In the genomic region with DNA sequence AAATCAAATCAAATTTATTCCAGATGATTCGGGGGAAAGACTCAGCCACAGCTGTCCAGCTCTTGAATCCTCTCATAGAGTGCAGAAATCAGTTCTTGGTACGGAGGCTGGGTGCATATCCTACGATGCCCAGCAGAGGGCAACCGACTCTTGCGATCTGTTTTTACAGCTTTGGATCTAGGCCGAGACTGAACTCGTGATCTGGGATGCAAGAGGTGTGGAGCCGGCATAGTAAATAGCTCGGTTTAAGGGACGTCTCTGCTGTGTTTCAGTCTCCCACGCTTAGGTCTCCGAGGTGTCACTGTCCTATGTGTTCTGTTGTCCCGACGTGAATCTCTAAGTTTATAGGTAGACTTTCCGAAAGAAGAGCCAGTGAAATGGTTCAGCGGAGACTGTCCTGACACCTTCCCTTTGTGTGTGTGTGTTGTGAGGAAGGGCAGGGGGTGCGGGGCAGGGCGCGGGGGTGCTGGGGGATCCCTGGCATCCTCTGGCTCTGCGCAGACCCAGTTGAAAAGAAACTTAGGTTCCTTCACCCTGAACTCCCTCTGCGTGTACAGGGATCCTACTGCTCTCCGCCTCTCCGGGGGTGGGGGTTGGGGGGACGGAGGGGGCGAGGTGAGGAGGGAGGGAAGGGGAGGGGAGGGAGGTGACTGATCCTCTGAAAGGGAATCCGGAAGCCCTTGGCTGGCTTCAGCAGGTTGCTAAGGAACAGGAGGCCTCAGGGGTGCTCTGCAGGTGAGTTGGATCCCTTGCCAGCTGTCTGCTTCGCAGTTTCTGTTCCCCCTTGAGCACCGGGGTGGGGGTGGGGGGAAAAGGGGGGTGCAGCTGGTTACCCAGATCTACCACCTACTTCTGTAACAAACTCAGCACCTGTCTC, we compare ENCODE assay signal across 8 mouse cellular contexts. TPM values are rescaled to one million over a fixed set of nuclear protein-coding genes. Genes with fewer than 3 reads are reported as not detected.
DNase-seq lines count a peak whose midpoint lies in the region; ATAC-seq and TF ChIP-seq lines count a peak whose summit lies in the region.

No protein-coding gene starts in this region.

- peak; percentile 71 for ATAC-seq in erythroid progenitor cell, adult 5-6 weeks (replicated peaks; ENCODE audit: low FRiP score, poor library complexity, severe bottlenecking)
- no peak for ATAC-seq in heart, embryonic 13.5 days (ENCODE audit: extremely low read depth, insufficient number of reproducible peaks, low FRiP score, low TSS enrichment)
- peak; percentile 52; the same call in 1 of the 2 replicates for ATAC-seq in kidney, postnatal 0 days (replicated peaks; ENCODE audit: low FRiP score, low read depth)
- no peak for ATAC-seq in liver, embryonic 11.5 days (replicated peaks; ENCODE audit: low FRiP score)
- peak; percentile 29 for ATAC-seq in stomach, embryonic 15.5 days (ENCODE audit: insufficient read depth, low FRiP score, low read depth)

- 3% methylated on average over 28 of the region's 28 CpGs for WGBS in heart, embryonic 13.5 days
- WGBS in kidney, postnatal 0 days = 3% methylated on average over 28 of the region's 28 CpGs
- WGBS in liver, embryonic 11.5 days = 9% methylated on average over 27 of the region's 28 CpGs
- WGBS in stomach, embryonic 15.5 days = 4% methylated on average over 27 of the region's 28 CpGs

- TF ChIP-seq CTCF in kidney, postnatal 0 days (IDR thresholded peaks at IDR 0.05; ENCODE audit: low read depth) = peak; percentile 94

- H3K9ac ChIP-seq in heart, embryonic 13.5 days = peak overlapping the region; percentile 70
- H3K9ac ChIP-seq in kidney, postnatal 0 days (ENCODE audit: low read depth, low read length) = no peak overlapping the region
- no peak overlapping the region for H3K9ac ChIP-seq in liver, embryonic 11.5 days (ENCODE audit: low read depth, low read length)
- H3K9ac ChIP-seq in stomach, embryonic 15.5 days = no peak overlapping the region

- H3K4me3 ChIP-seq in heart, embryonic 13.5 days = peak overlapping the region; percentile 44
- H3K4me3 ChIP-seq in kidney, postnatal 0 days (replicated peaks; ENCODE audit: low read depth, low read length) = peak overlapping the region; percentile 12
- H3K4me3 ChIP-seq in liver, embryonic 11.5 days (ENCODE audit: low read depth, low read length) = peak overlapping the region; percentile 17; the same call in 1 of the 2 replicates
- H3K4me3 ChIP-seq in stomach, embryonic 15.5 days (replicated peaks) = peak overlapping the region; percentile 33

- peak; percentile 88 for DNase-seq in CD4-positive, CD25-positive, alpha-beta regulatory T cell, adult 2 months (ENCODE audit: low read depth, low spot score)
- peak; percentile 69 for DNase-seq in brain, embryonic 18.5 days (ENCODE audit: low read depth, low spot score)
- DNase-seq in kidney, postnatal 0 days (ENCODE audit: low spot score) = peak; percentile 88
- DNase-seq in liver, embryonic 11.5 days (ENCODE audit: low spot score) = peak; percentile 69
- peak; percentile 86 for DNase-seq in neural tube, embryonic 10.5 days (ENCODE audit: extremely low spot score, low spot score)

- peaks cover 52% of the 10 kb centered on the region for H3K27me3 ChIP-seq in heart, embryonic 13.5 days (replicated peaks)
- H3K27me3 ChIP-seq in kidney, postnatal 0 days (ENCODE audit: insufficient read depth, low read length) = no peaks in the 10 kb centered on the region
- H3K27me3 ChIP-seq in liver, embryonic 11.5 days (replicated peaks; ENCODE audit: control insufficient read depth, insufficient read depth, low read length) = peaks cover 5% of the 10 kb centered on the region
- H3K27me3 ChIP-seq in stomach, embryonic 15.5 days (replicated peaks) = no peaks in the 10 kb centered on the region

- peak overlapping the region; percentile 71 for H3K4me2 ChIP-seq in heart, embryonic 13.5 days
- H3K4me2 ChIP-seq in kidney, postnatal 0 days (ENCODE audit: low read length) = peak overlapping the region; percentile 50
- peak overlapping the region; percentile 54 for H3K4me2 ChIP-seq in liver, embryonic 11.5 days
- peak overlapping the region; percentile 57 for H3K4me2 ChIP-seq in stomach, embryonic 15.5 days

- no peak overlapping the region for H3K27ac ChIP-seq in heart, embryonic 13.5 days (replicated peaks)
- H3K27ac ChIP-seq in kidney, postnatal 0 days = no peak overlapping the region
- H3K27ac ChIP-seq in liver, embryonic 11.5 days (ENCODE audit: low read depth, low read length) = no peak overlapping the region
- no peak overlapping the region for H3K27ac ChIP-seq in stomach, embryonic 15.5 days

- no peaks in the 10 kb centered on the region for H3K9me3 ChIP-seq in heart, embryonic 13.5 days
- H3K9me3 ChIP-seq in kidney, postnatal 0 days (replicated peaks; ENCODE audit: low read length) = no peaks in the 10 kb centered on the region
- no peaks in the 10 kb centered on the region for H3K9me3 ChIP-seq in liver, embryonic 11.5 days (ENCODE audit: control insufficient read depth, low read length)
- no peaks in the 10 kb centered on the region for H3K9me3 ChIP-seq in stomach, embryonic 15.5 days

- peaks cover 8% of the 10 kb centered on the region for H3K4me1 ChIP-seq in heart, embryonic 13.5 days
- no peaks in the 10 kb centered on the region for H3K4me1 ChIP-seq in kidney, postnatal 0 days (replicated peaks; ENCODE audit: insufficient read depth, low read length)
- peaks cover 3% of the 10 kb centered on the region; the same call in 1 of the 2 replicates for H3K4me1 ChIP-seq in liver, embryonic 11.5 days (replicated peaks; ENCODE audit: control insufficient read depth, insufficient read depth, low read length)
- 0 out of 2 replicates have a peak, but pooled peaks cover 8% of the 10 kb centered on the region for H3K4me1 ChIP-seq in stomach, embryonic 15.5 days

- no peaks in the 10 kb centered on the region for H3K36me3 ChIP-seq in heart, embryonic 13.5 days
- H3K36me3 ChIP-seq in kidney, postnatal 0 days (ENCODE audit: insufficient read depth, low read length) = no peaks in the 10 kb centered on the region
- no peaks in the 10 kb centered on the region for H3K36me3 ChIP-seq in liver, embryonic 11.5 days (ENCODE audit: control insufficient read depth, insufficient read depth, low read length)
- H3K36me3 ChIP-seq in stomach, embryonic 15.5 days = no peaks in the 10 kb centered on the region

RNA-seq across cellular contexts. Expression of gene Srsf2, which starts 32.6 kb away (rescaled TPM):
- total RNA-seq in erythroid progenitor cell, adult 5-6 weeks (2015; ENCODE audit: low replicate concordance) = 911 and 1,279 TPM in 2 replicates
- total RNA-seq in erythroid progenitor cell, adult 5-6 weeks (2017; ENCODE audit: low replicate concordance) = 284 and 388 TPM in 2 replicates
- polyA plus RNA-seq in heart, embryonic 13.5 days (2015; fragmentation: Nextera tagmentation; extraction: Ambion mirVana) = 530 and 543 TPM in 2 replicates
- polyA plus RNA-seq in kidney, postnatal 0 days (2015; fragmentation: Nextera tagmentation; extraction: Ambion mirVana) = 664 and 665 TPM in 2 replicates
- 931 and 939 TPM in 2 replicates for polyA plus RNA-seq in liver, embryonic 11.5 days (2014; fragmentation: Nextera tagmentation; extraction: Ambion mirVana)
- 728 and 781 TPM in 2 replicates for polyA plus RNA-seq in stomach, embryonic 15.5 days (2015; fragmentation: Nextera tagmentation; extraction: Ambion mirVana)

RNA-seq across cellular contexts. Expression of gene Mgat5b, which starts 33.1 kb away (rescaled TPM):
- total RNA-seq in erythroid progenitor cell, adult 5-6 weeks (2015; ENCODE audit: low replicate concordance) = not detected in 2 replicates
- not detected in 2 replicates for total RNA-seq in erythroid progenitor cell, adult 5-6 weeks (2017; ENCODE audit: low replicate concordance)
- polyA plus RNA-seq in heart, embryonic 13.5 days (2015; fragmentation: Nextera tagmentation; extraction: Ambion mirVana) = 0.61 and 0.67 TPM in 2 replicates
- 0.24 TPM in 1 of 2 replicates, not detected in the other for polyA plus RNA-seq in kidney, postnatal 0 days (2015; fragmentation: Nextera tagmentation; extraction: Ambion mirVana)
- 0.27 and 0.39 TPM in 2 replicates for polyA plus RNA-seq in liver, embryonic 11.5 days (2014; fragmentation: Nextera tagmentation; extraction: Ambion mirVana)
- 1.2 TPM in 2 replicates for polyA plus RNA-seq in stomach, embryonic 15.5 days (2015; fragmentation: Nextera tagmentation; extraction: Ambion mirVana)

RNA-seq across cellular contexts. Expression of gene Mfsd11, which starts 33.3 kb away (rescaled TPM):
- total RNA-seq in erythroid progenitor cell, adult 5-6 weeks (2015; ENCODE audit: low replicate concordance) = 6.8 and 34.8 TPM in 2 replicates
- 7.6 and 15.8 TPM in 2 replicates for total RNA-seq in erythroid progenitor cell, adult 5-6 weeks (2017; ENCODE audit: low replicate concordance)
- 32.2 and 35.5 TPM in 2 replicates for polyA plus RNA-seq in heart, embryonic 13.5 days (2015; fragmentation: Nextera tagmentation; extraction: Ambion mirVana)
- polyA plus RNA-seq in kidney, postnatal 0 days (2015; fragmentation: Nextera tagmentation; extraction: Ambion mirVana) = 48.4 and 53.6 TPM in 2 replicates
- 21.4 and 23.9 TPM in 2 replicates for polyA plus RNA-seq in liver, embryonic 11.5 days (2014; fragmentation: Nextera tagmentation; extraction: Ambion mirVana)
- 33.3 and 33.7 TPM in 2 replicates for polyA plus RNA-seq in stomach, embryonic 15.5 days (2015; fragmentation: Nextera tagmentation; extraction: Ambion mirVana)

RNA-seq across cellular contexts. Expression of gene Jmjd6, which starts 42.3 kb away (rescaled TPM):
- 5.4 and 18.0 TPM in 2 replicates for total RNA-seq in erythroid progenitor cell, adult 5-6 weeks (2015; ENCODE audit: low replicate concordance)
- 5.1 and 10.8 TPM in 2 replicates for total RNA-seq in erythroid progenitor cell, adult 5-6 weeks (2017; ENCODE audit: low replicate concordance)
- polyA plus RNA-seq in heart, embryonic 13.5 days (2015; fragmentation: Nextera tagmentation; extraction: Ambion mirVana) = 61.7 and 75.3 TPM in 2 replicates
- polyA plus RNA-seq in kidney, postnatal 0 days (2015; fragmentation: Nextera tagmentation; extraction: Ambion mirVana) = 52.8 and 54.1 TPM in 2 replicates
- polyA plus RNA-seq in liver, embryonic 11.5 days (2014; fragmentation: Nextera tagmentation; extraction: Ambion mirVana) = 93.1 and 102 TPM in 2 replicates
- 71.1 and 76.3 TPM in 2 replicates for polyA plus RNA-seq in stomach, embryonic 15.5 days (2015; fragmentation: Nextera tagmentation; extraction: Ambion mirVana)

RNA-seq across cellular contexts. Expression of gene Mettl23, which starts 42.4 kb away (rescaled TPM):
- total RNA-seq in erythroid progenitor cell, adult 5-6 weeks (2015; ENCODE audit: low replicate concordance) = 27.4 and 60.4 TPM in 2 replicates
- total RNA-seq in erythroid progenitor cell, adult 5-6 weeks (2017; ENCODE audit: low replicate concordance) = 17.8 and 18.4 TPM in 2 replicates
- polyA plus RNA-seq in heart, embryonic 13.5 days (2015; fragmentation: Nextera tagmentation; extraction: Ambion mirVana) = 63.8 and 68.8 TPM in 2 replicates
- polyA plus RNA-seq in kidney, postnatal 0 days (2015; fragmentation: Nextera tagmentation; extraction: Ambion mirVana) = 60.2 and 71.5 TPM in 2 replicates
- polyA plus RNA-seq in liver, embryonic 11.5 days (2014; fragmentation: Nextera tagmentation; extraction: Ambion mirVana) = 65.1 and 73.9 TPM in 2 replicates
- polyA plus RNA-seq in stomach, embryonic 15.5 days (2015; fragmentation: Nextera tagmentation; extraction: Ambion mirVana) = 57.9 and 61.3 TPM in 2 replicates

Comparison
In these comparisons a context has a peak if more than half of its experiments do, and no peak if none do; other contexts are left out.
1. ATAC-seq: peak in erythroid progenitor cell, adult 5-6 weeks (single experiment), kidney, postnatal 0 days (single experiment) and stomach, embryonic 15.5 days (single experiment); none in heart, embryonic 13.5 days (single experiment) and liver, embryonic 11.5 days (single experiment).
2. Peak in every context shown above with its lines, with median percentiles within 50 percentile points of each other: DNase-seq, H3K4me2 ChIP-seq and H3K4me3 ChIP-seq.